Mouse (Mus musculus) MEL (cell line): Measurements from ENCODE around the gene Rnaseh2b. TPM values are rescaled to one million over a fixed set of nuclear protein-coding genes. Genes with fewer than 3 reads are reported as not detected.

Experiments
- DNase-seq: peaks from one replicate; pipeline ENCODE4 v3.0.0; 2011; ENCODE audit warnings: low read depth, low spot score
- H3K27ac ChIP-seq: 2 replicates; pipeline ENCODE4 v1.5.1; 2012; ENCODE audit warnings: low read depth, mild to moderate bottlenecking, control low read depth, low read length, moderate library complexity; ENCODE audit not compliant: control insufficient read depth
- H3K27me3 ChIP-seq, 2 experiments: fragments of 150-350 bp in 1 of 2; sonication (generic) in 1 of 2; 2 replicates each; pipeline ENCODE4 v1.6.1; 2012; ENCODE audit warnings: low read length in 2 of 2, mild to moderate bottlenecking in 2 of 2, improper control_type of control experiment in 1 of 2, moderate library complexity in 1 of 2; ENCODE audit not compliant: insufficient read depth in 2 of 2, control insufficient read depth in 1 of 2
- H3K36me3 ChIP-seq, 2 experiments: 2 replicates each; pipeline ENCODE4 v1.6.1; 2012 to 2014; ENCODE audit warnings: low read length in 2 of 2, improper control_type of control experiment in 1 of 2, inconsistent platforms in 1 of 2, mild to moderate bottlenecking in 1 of 2; ENCODE audit not compliant: insufficient read depth in 2 of 2, control insufficient read depth in 1 of 2
- H3K4me1 ChIP-seq, 2 experiments: fragments of 150-350 bp in 1 of 2; sonication (generic) in 1 of 2; 2 replicates each; pipeline ENCODE4 v1.6.1; 2012; ENCODE audit warnings: low read length in 2 of 2, improper control_type of control experiment in 1 of 2, mild to moderate bottlenecking in 1 of 2; ENCODE audit not compliant: insufficient read depth in 2 of 2, control insufficient read depth in 1 of 2
- H3K4me3 ChIP-seq, 2 experiments: fragments of 150-350 bp in 1 of 2; sonication (generic) in 1 of 2; 2 replicates each; pipeline ENCODE4 v1.5.1; 2012; ENCODE audit warnings: low read depth in 2 of 2, low read length in 2 of 2, mild to moderate bottlenecking in 2 of 2, moderate library complexity in 2 of 2, control low read depth in 1 of 2, improper control_type of control experiment in 1 of 2; ENCODE audit not compliant: control insufficient read depth in 1 of 2, insufficient read depth in 1 of 2
- H3K79me2 ChIP-seq: 2 replicates; pipeline ENCODE4 v1.6.1; 2012; ENCODE audit warnings: mild to moderate bottlenecking, low read length, moderate library complexity; ENCODE audit not compliant: control insufficient read depth, poor library complexity, insufficient read depth
- H3K9ac ChIP-seq: 2 replicates; pipeline ENCODE4 v1.6.1; 2012; ENCODE audit warnings: low read depth, mild to moderate bottlenecking, control low read depth, low read length, moderate library complexity; ENCODE audit not compliant: control insufficient read depth, poor library complexity, severe bottlenecking
- H3K9me3 ChIP-seq: fragments of 150-350 bp; sonication (generic); replicated peaks from 2 replicates; pipeline ENCODE4 v1.6.1; 2012; ENCODE audit warnings: mild to moderate bottlenecking, low read length, improper control_type of control experiment, moderate library complexity; ENCODE audit not compliant: insufficient read depth
- CHD2 ChIP-seq: IDR thresholded peaks from 2 replicates; pipeline ENCODE4 v1.6.1; 2011; ENCODE audit warnings: low read length, improper control_type of control experiment
- CTCF ChIP-seq, 3 experiments: IDR thresholded peaks in 2 of 3; conservative IDR thresholded peaks in 1 of 3; 2 replicates each; pipeline ENCODE4 v1.5.1; 2011 to 2012; ENCODE audit warnings: low read length in 3 of 3, low read depth in 2 of 3, mild to moderate bottlenecking in 2 of 3, improper control_type of control experiment in 1 of 3, inconsistent platforms in 1 of 3, mixed read lengths in 1 of 3, moderate library complexity in 1 of 3; ENCODE audit not compliant: control insufficient read depth in 1 of 3, insufficient read depth in 1 of 3, poor library complexity in 1 of 3, severe bottlenecking in 1 of 3
- E2F4 ChIP-seq: IDR thresholded peaks from 2 replicates; pipeline ENCODE4 v1.6.1; 2011; ENCODE audit warnings: low read depth, low read length, improper control_type of control experiment, borderline replicate concordance
- ELF1 ChIP-seq: IDR thresholded peaks from 2 replicates; pipeline ENCODE4 v1.6.1; 2014; ENCODE audit warnings: low read depth, mild to moderate bottlenecking, inconsistent platforms, low read length, improper control_type of control experiment, moderate library complexity
- EP300 ChIP-seq, 2 experiments: IDR thresholded peaks; 2 replicates each; pipeline ENCODE4 v1.6.1; 2011; ENCODE audit warnings: improper control_type of control experiment in 2 of 2, low read length in 2 of 2, low read depth in 1 of 2, mild to moderate bottlenecking in 1 of 2
- ETS1 ChIP-seq: IDR thresholded peaks from 2 replicates; pipeline ENCODE4 v1.6.1; 2012; ENCODE audit warnings: low read depth, mild to moderate bottlenecking, inconsistent platforms, low read length, improper control_type of control experiment, moderate library complexity
- GABPA ChIP-seq: IDR thresholded peaks from 2 replicates; pipeline ENCODE4 v1.6.1; 2012; ENCODE audit warnings: low read depth, mild to moderate bottlenecking, inconsistent platforms, low read length, improper control_type of control experiment, moderate library complexity
- GATA1 ChIP-seq: IDR thresholded peaks from 2 replicates; pipeline ENCODE4 v1.6.1; 2011; ENCODE audit warnings: low read depth, low read length, improper control_type of control experiment
- HCFC1 ChIP-seq: IDR thresholded peaks from 2 replicates; pipeline ENCODE4 v1.6.1; 2012; ENCODE audit warnings: low read depth, mild to moderate bottlenecking, inconsistent platforms, low read length, improper control_type of control experiment, moderate library complexity
- JUND ChIP-seq: IDR thresholded peaks from 2 replicates; pipeline ENCODE4 v1.6.1; 2011; ENCODE audit warnings: low read depth, mild to moderate bottlenecking, improper control_type of control experiment, low read length
- MAFK ChIP-seq: IDR thresholded peaks from 2 replicates; pipeline ENCODE4 v1.6.1; 2011; ENCODE audit warnings: low read depth, mild to moderate bottlenecking, low read length, improper control_type of control experiment, borderline replicate concordance
- MAX ChIP-seq: IDR thresholded peaks from 2 replicates; pipeline ENCODE4 v1.6.1; 2011; ENCODE audit warnings: low read length, improper control_type of control experiment
- MXI1 ChIP-seq: IDR thresholded peaks from 2 replicates; pipeline ENCODE4 v1.6.1; 2011; ENCODE audit warnings: mild to moderate bottlenecking, low read depth, low read length, improper control_type of control experiment
- MYB ChIP-seq: IDR thresholded peaks from 2 replicates; pipeline ENCODE4 v1.6.1; 2011; ENCODE audit warnings: mild to moderate bottlenecking, low read depth, low read length, improper control_type of control experiment
- NRF1 ChIP-seq: IDR thresholded peaks from 2 replicates; pipeline ENCODE4 v1.6.1; 2014; ENCODE audit warnings: low read depth, mild to moderate bottlenecking, inconsistent platforms, low read length, improper control_type of control experiment, moderate library complexity; ENCODE audit not compliant: poor library complexity, insufficient read depth, severe bottlenecking
- POLR2AphosphoS5 ChIP-seq: IDR thresholded peaks from 2 replicates; pipeline ENCODE4 v1.6.1; 2012; ENCODE audit warnings: low read depth, borderline replicate concordance, mild to moderate bottlenecking, inconsistent platforms, low read length, moderate library complexity, mixed read lengths
- RCOR1 ChIP-seq: IDR thresholded peaks from 2 replicates; pipeline ENCODE4 v1.6.1; 2012; ENCODE audit warnings: low read depth, mild to moderate bottlenecking, inconsistent platforms, low read length, improper control_type of control experiment
- SIN3A ChIP-seq: IDR thresholded peaks from 2 replicates; pipeline ENCODE4 v1.6.1; 2012; ENCODE audit warnings: low read length, improper control_type of control experiment, inconsistent platforms
- SMC3 ChIP-seq: IDR thresholded peaks from 2 replicates; pipeline ENCODE4 v1.6.1; 2011; ENCODE audit warnings: low read depth, low read length, improper control_type of control experiment
- TAL1 ChIP-seq: IDR thresholded peaks from 2 replicates; pipeline ENCODE4 v1.6.1; 2012; ENCODE audit warnings: mild to moderate bottlenecking, inconsistent platforms, low read length, moderate library complexity, mixed read lengths
- TBP ChIP-seq: IDR thresholded peaks from 2 replicates; pipeline ENCODE4 v1.8.0; 2011; ENCODE audit warnings: low read depth, low read length, improper control_type of control experiment
- TCF12 ChIP-seq: IDR thresholded peaks from 2 replicates; pipeline ENCODE4 v1.6.1; 2014; ENCODE audit warnings: low read depth, mild to moderate bottlenecking, inconsistent platforms, low read length, improper control_type of control experiment, moderate library complexity
- ZMIZ1 ChIP-seq: IDR thresholded peaks from 2 replicates; pipeline ENCODE4 v1.6.1; 2012; ENCODE audit warnings: low read depth, mild to moderate bottlenecking, inconsistent platforms, low read length, improper control_type of control experiment, moderate library complexity
- polyA plus RNA-seq, 2 experiments: library from polyadenylated mRNA; stranded (reverse) in 1 of 2; unstranded in 1 of 2; fragments of >175 nt in 1 of 2; fragments of >200 nt in 1 of 2; gene quantifications; 2 replicates each; pipeline versions ENCODE4 v1.2.1 to v1.2.4; 2012; ENCODE audit warnings: low replicate concordance in 2 of 2, low read depth in 1 of 2; ENCODE audit not compliant: insufficient read length in 2 of 2, insufficient read depth in 1 of 2, missing spikeins in 1 of 2
- total RNA-seq: library from RNA; depleted of rRNA; stranded (reverse); fragments of 300-350 nt; gene quantifications from 2 replicates; pipeline ENCODE4 v1.2.3, GENCODE M21; 2012

Rnaseh2b gene
- total and polyA plus RNA-seq, 3 experiments, result 50.2 to 412 (median 88.2) TPM

DNA sequence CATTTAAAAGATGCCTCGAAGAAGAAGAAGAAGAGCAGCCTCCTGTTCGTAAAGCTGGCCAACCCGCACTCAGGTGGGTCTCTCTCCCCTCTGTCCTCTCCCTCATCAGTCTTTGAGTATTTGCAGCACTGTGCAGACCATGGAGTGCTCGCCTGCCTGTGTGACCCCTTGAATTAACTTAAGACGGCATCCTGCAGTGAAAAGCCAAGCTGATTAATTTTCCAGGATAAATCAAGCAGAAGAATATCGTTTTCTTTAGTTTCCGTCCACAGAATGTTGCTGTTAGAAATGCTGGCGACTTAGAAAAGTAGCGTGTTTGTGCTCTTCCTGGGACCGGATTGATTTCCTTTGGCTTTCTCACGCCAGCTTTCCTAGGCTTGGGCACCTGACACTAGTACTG, 54.2 kb downstream of the Rnaseh2b start:
- Histone ChIP-seq H3K27ac (no peak overlapping the region), H3K27me3 (no peaks in the 10 kb centered on the region), H3K4me1 (peaks cover 8 to 10% of the 10 kb centered on the region in 2 experiments), H3K9ac (no peak overlapping the region), H3K4me3 (no peak overlapping the region), H3K79me2 (peaks cover 15% of the 10 kb centered on the region), H3K9me3 (no peaks in the 10 kb centered on the region), H3K36me3 (peaks cover 2 to 13% of the 10 kb centered on the region in 2 experiments; a peak in 3 of 4 replicates)
- TF ChIP-seq SMC3 (no peak), HCFC1 (no peak), NRF1 (no peak), MYB (no peak), JUND (no peak)
- no peak for DNase-seq

DNA sequence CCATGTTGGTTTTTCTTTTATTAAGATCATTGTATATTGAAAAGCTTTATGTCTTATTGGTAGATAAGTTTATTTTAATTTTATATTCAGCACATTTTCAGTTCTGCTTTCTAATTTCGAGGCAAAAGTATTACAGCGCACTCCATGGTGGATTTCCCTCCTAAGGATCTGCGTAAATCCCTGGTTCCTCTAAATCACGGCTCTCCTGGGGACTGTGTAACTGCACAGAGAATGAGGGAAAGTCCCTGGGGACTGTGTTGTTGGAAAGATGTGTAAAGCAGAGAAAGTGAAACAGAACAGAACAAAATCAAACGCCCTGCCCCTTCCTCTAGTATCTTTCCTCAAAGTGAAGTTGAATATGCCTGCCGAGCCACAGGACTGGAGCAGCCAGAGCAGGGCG, 54.7 kb downstream of the Rnaseh2b start:
- H3K9me3 ChIP-seq, result no peaks in the 10 kb centered on the region
- TF ChIP-seq TBP (no peak), E2F4 (no peak), CHD2 (no peak), SIN3A (no peak), MAFK (no peak), EP300 (IDR thresholded peaks at IDR 0.05; ENCODE audit: low read depth in 1 of 2, low read length in 2 of 2) (no peak), ETS1 (no peak), GATA1 (no peak), ELF1 (no peak), TAL1 (no peak)
- no peak overlapping the region for H3K4me3 ChIP-seq
- H3K4me1 ChIP-seq, result peaks cover 3 to 7% of the 10 kb centered on the region in 2 experiments
- no peak overlapping the region for H3K9ac ChIP-seq
- DNase-seq, result no peak
- H3K27ac ChIP-seq, result no peak overlapping the region
- peaks cover 2 to 7% of the 10 kb centered on the region in 2 experiments; a peak in 3 of 4 replicates for H3K36me3 ChIP-seq
- H3K79me2 ChIP-seq, result peaks cover 15% of the 10 kb centered on the region
- no peaks in the 10 kb centered on the region for H3K27me3 ChIP-seq

DNA sequence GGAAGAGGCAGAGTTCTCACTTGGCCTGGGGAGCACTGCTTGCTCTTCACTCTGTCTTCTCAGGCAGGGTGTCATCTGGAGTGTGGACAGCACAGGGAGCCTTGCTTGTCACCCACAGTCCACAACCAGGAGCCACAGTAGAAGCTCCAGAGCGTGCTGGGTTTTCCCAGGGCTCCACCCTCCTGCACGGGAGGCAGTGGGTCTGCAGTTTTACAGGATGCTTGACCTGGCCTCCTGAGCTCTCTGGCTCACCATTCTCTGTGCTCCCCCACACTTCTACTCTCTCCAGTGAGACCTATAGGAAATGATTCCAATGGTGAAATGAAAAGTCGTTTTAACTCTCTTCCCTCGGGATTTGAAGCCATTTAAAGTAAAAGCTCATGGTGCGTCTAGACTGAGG, 57.4 kb downstream of the Rnaseh2b start:
- Histone ChIP-seq H3K27me3 (no peaks in the 10 kb centered on the region), H3K36me3 (peaks cover 0 to 4% of the 10 kb centered on the region in 2 experiments; a peak in 2 of 4 replicates), H3K27ac (no peak overlapping the region), H3K9ac (no peak overlapping the region), H3K4me3 (no peak overlapping the region), H3K79me2 (peaks cover 7% of the 10 kb centered on the region), H3K9me3 (no peaks in the 10 kb centered on the region), H3K4me1 (no peaks in the 10 kb centered on the region)
- TF ChIP-seq GATA1, result no peak
- no peak for TF ChIP-seq CTCF (IDR thresholded peaks at IDR 0.05 in 2 of 3, conservative IDR thresholded peaks at IDR 0.05 in 1 of 3; ENCODE audit: control insufficient read depth in 1 of 3, insufficient read depth in 1 of 3, low read depth in 2 of 3, low read length in 3 of 3, poor library complexity in 1 of 3, severe bottlenecking in 1 of 3)
- TF ChIP-seq GABPA, result no peak
- no peak for TF ChIP-seq RCOR1
- TF ChIP-seq ZMIZ1, result no peak
- TF ChIP-seq EP300 (IDR thresholded peaks at IDR 0.05; ENCODE audit: low read depth in 1 of 2, low read length in 2 of 2), result no peak
- no peak for TF ChIP-seq POLR2AphosphoS5
- no peak for TF ChIP-seq TAL1
- no peak for TF ChIP-seq MXI1
- TF ChIP-seq TCF12, result no peak
- no peak for TF ChIP-seq MYB
- no peak for TF ChIP-seq MAX
- no peak for TF ChIP-seq NRF1
- no peak for DNase-seq
